Mouse (Mus musculus): ENCODE data around the gene Slco2b1.
"Not testable (repeated sequence)": the region's sequence is repeated elsewhere in the genome, so short reads cannot be mapped to it uniquely, and the experiment has no call there.

The Slco2b1 gene

GRCm38 (mm10) chr7:99711166-99711565 lies at the start of gene Slco2b1:
Gene Slco2b1, minus strand, starts transcription at chr7:99711340.
- no peak for DNase-seq (ENCODE audit: low spot score)

- DNase-seq (ENCODE audit: low spot score), result no peak
Observed at GRCm38 (mm10) chr7:99739276-99739675, 28.1 kb upstream of the Slco2b1 start.

GRCm38 (mm10) chr7:99735491-99735890 lies 24.4 kb upstream of the Slco2b1 start:
- DNase-seq (ENCODE audit: low spot score), result not testable (repeated sequence)

- no peak for DNase-seq (ENCODE audit: low spot score)
Observed at GRCm38 (mm10) chr7:99734612-99735011, 23.5 kb upstream of the Slco2b1 start.

- no peak for DNase-seq (ENCODE audit: low spot score)
Observed at GRCm38 (mm10) chr7:99729973-99730372, 18.8 kb upstream of the Slco2b1 start, which contains the start of gene Olfr520. Gene Olfr520, plus strand, starts transcription at chr7:99730273.

- no peak for DNase-seq (ENCODE audit: low spot score)
Observed at GRCm38 (mm10) chr7:99716536-99716935, 5.4 kb upstream of the Slco2b1 start.

GRCm38 (mm10) chr7:99712431-99712830 lies 1.3 kb upstream of the Slco2b1 start:
- DNase-seq (ENCODE audit: low spot score), result no peak

GRCm38 (mm10) chr7:99710476-99710875 lies 664 bp downstream of the Slco2b1 start:
- DNase-seq (ENCODE audit: low spot score), result peak; percentile 14

- DNase-seq (ENCODE audit: low spot score), result no peak
Observed at GRCm38 (mm10) chr7:99709992-99710391, 1.1 kb downstream of the Slco2b1 start.

GRCm38 (mm10) chr7:99708750-99709149 lies 2.4 kb downstream of the Slco2b1 start:
- DNase-seq (ENCODE audit: low spot score), result no peak

- no peak for DNase-seq (ENCODE audit: low spot score)
Observed at GRCm38 (mm10) chr7:99708301-99708721, 2.8 kb downstream of the Slco2b1 start.

- DNase-seq (ENCODE audit: low spot score), result no peak
Observed at GRCm38 (mm10) chr7:99707671-99708070, 3.5 kb downstream of the Slco2b1 start.

GRCm38 (mm10) chr7:99707038-99707595 lies 4.0 kb downstream of the Slco2b1 start:
- DNase-seq (ENCODE audit: low spot score), result no peak

GRCm38 (mm10) chr7:99706341-99707037 lies 4.7 kb downstream of the Slco2b1 start:
- DNase-seq (ENCODE audit: low spot score), result peak; percentile 33

GRCm38 (mm10) chr7:99704736-99705519 lies 6.2 kb downstream of the Slco2b1 start:
- no peak for DNase-seq (ENCODE audit: low spot score)

GRCm38 (mm10) chr7:99702201-99702600 lies 8.9 kb downstream of the Slco2b1 start:
- DNase-seq (ENCODE audit: low spot score), result peak; percentile 14

GRCm38 (mm10) chr7:99700641-99701040 lies 10.5 kb downstream of the Slco2b1 start:
- no peak for DNase-seq (ENCODE audit: low spot score)

GRCm38 (mm10) chr7:99699709-99700151 lies 11.4 kb downstream of the Slco2b1 start:
- DNase-seq (ENCODE audit: low spot score), result no peak

GRCm38 (mm10) chr7:99699106-99699505 lies 12.0 kb downstream of the Slco2b1 start:
- no peak for DNase-seq (ENCODE audit: low spot score)

- DNase-seq (ENCODE audit: low spot score), result no peak
Observed at GRCm38 (mm10) chr7:99698576-99698975, 12.6 kb downstream of the Slco2b1 start.

GRCm38 (mm10) chr7:99695471-99696057 lies 15.6 kb downstream of the Slco2b1 start:
- no peak for DNase-seq (ENCODE audit: low spot score)

GRCm38 (mm10) chr7:99694424-99694823 lies 16.7 kb downstream of the Slco2b1 start:
- not testable (repeated sequence) for DNase-seq (ENCODE audit: low spot score)

All from yolk sac, embryonic 10.5 days (tissue).